Mouse (Mus musculus) ovary, postnatal 10 days (tissue): ENCODE results near the gene Hmgb1.
"Not testable (repeated sequence)": the region's sequence is repeated elsewhere in the genome, so short reads cannot be mapped to it uniquely, and the experiment has no call there.

Source experiments
- DNase-seq: peaks from one replicate; pipeline ENCODE4 v3.0.0; 2022; ENCODE audit warnings: low spot score

Hmgb1 gene

DNA sequence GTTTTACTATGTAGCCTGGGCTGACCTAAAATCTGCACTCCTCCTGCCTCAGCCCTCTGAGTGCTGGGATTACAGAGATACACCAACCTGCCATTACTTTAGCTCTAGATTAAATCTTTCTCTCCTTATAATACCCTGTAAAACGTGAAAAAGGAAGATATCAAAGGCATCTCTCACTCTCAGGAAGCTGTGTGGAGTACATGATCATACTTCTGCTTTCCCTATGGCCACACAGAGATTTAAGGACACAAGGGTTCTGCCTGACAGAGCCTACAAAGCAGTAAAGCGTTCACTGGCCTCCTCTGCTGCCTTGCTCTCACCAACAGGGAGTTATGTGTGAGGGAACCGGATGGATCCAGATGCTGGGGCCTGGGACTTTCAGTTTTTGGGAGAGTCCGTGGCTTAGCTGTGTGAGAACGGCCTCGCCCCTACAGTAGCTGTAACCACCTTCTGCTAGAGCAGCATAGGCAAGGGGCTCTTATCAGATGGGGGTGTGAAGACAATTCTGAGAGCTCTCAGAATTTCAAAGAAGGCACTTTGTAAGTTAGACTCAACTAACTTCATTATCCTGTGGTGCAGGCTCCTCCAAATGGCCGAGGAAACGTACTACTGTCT lies 36.8 kb downstream of the Hmgb1 start:
- no peak for DNase-seq

DNA sequence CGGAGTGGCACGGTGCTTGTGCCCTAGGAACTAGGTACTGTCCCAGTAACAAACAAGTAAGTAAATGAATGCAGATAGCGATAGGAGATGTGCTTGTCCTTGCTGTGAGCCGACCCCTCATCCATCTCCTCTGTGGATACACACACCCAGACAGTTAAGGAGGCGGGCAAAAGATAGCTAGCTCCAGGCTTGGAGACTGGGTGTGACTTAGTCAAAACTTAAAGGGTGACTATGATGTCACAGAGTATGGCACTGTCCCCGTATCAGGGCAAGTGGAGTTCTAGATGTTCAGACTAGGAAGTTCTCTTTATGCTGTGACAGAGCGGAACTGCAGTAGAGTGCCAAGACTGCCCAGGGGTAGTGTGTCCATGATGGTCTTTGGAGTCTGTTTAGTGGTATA lies 37.6 kb downstream of the Hmgb1 start:
- DNase-seq = no peak

DNA sequence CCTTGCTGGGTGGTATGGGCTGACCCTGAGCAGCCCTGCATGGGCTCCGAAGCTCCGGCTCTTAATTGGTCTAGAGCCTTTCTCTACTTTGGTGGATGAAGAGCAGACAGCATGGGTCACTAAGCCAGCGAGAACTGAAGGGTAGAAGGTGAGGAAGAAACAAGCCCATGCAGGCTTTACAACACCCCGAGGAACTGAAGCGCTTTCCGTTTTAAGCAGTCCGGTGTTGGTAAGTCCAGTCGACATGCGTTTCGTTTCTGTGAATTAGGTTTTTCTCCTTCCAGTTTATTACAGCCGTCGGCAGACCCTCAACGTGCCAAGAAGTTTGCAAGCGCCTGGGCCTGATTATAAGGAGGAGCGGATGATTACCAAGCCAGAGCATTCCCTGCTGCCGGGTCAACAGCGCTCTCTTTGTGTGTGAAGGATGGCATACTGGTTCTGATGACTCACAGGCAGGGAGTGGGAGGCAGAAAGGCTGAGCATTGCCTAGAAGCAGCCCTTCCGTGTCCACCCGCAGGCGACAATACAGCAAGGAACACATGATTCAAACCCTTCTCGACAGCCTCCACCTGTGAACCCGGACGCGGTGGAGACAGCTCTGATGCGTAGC lies 40.4 kb downstream of the Hmgb1 start:
- DNase-seq = no peak

DNA sequence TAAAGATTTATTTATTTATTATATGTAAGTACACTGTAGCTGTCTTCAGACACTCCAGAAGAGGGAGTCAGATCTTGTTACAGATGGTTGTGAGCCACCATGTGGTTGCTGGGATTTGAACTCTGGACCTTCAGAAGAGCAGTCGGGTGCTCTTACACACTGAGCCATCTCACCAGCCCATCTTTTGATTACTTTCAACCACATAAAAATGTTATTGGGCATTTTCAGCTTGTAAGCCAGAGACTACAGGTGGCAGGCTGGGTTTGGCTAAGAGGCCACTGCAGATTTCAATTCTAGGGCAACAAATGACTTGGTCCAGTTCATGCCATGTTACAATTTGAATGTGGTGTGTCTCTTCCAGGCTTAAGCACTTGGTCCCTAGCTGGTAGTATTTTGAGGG lies 43.1 kb downstream of the Hmgb1 start:
- DNase-seq = not testable (repeated sequence)

DNA sequence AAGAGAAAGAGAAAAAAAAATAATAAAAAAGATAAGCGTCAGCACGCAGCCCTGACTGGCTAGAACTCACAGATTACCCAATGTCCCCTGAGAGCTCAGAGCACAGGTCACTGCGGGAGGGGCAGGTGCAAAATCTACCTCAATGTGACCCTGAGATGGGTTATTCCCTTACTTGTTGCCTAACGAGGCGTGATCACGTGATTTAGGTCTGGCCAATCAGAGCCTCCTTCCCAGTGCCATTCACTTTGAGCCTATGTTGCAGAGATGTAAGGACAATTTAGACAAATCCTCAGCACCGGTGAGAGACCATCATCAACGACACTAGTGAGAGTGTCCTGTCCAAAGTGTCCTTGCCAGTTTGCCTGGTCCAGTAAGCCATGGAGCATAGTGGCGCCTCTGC lies 44.0 kb downstream of the Hmgb1 start:
- no peak for DNase-seq

DNA sequence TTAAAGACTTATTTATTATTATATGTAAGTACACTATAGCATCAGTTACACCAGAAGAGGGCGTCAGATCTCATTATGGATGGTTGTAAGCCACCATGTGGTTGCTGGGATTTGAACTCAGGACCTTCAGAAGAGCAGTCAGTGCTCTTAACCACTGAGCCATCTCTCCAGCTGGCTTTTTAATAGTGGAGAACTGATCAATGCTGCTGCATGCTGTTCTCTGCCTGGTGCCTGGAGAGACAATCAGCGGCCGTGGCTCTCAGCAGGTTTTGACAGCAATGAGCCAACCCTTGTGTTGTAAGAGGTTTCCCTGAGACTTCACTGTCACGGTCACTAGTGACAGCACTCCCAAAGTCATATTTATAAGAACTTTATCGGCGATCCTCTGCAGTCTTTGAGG lies 46.2 kb downstream of the Hmgb1 start:
- DNase-seq = not testable (repeated sequence)

DNA sequence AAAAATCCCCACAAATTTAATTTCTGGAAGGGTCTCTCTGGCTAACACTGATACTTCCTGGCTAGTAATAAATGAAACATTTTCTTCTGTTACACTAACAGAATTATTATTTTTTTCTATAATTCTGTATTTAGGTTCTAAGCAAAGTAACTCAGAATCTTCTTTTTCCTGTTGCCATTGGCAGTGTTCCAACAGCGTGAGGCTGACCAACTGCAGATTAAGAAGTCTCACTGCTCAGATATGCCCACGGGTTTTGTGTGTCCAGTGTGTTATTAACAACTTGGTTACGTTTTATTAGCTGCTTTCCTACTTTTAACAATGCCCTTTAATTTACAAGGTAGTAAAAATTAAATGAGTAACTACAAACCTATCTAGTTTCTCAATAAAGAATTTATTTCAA lies 46.8 kb downstream of the Hmgb1 start:
- DNase-seq = no peak

DNA sequence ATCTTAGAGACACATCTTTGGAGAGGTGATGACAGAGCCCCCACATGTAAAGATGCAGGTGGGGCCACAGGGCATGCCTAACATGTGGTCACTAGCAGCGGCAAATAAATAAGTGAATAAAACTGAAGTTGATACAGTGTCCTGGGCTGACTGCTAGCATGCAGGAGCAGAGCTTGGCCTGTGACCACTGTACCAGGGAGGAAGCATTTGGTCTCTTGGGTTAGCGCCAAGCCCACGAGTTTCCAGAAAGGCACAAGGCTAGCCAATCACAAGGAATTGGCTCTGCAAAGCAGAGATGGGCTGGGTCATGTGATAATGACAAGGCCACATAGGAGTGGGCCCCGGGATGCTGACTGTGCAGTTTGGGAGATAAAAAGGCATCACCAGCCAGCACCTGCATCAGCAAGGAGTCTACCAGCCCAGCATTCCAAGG lies 47.3 kb downstream of the Hmgb1 start:
- no peak for DNase-seq

DNA sequence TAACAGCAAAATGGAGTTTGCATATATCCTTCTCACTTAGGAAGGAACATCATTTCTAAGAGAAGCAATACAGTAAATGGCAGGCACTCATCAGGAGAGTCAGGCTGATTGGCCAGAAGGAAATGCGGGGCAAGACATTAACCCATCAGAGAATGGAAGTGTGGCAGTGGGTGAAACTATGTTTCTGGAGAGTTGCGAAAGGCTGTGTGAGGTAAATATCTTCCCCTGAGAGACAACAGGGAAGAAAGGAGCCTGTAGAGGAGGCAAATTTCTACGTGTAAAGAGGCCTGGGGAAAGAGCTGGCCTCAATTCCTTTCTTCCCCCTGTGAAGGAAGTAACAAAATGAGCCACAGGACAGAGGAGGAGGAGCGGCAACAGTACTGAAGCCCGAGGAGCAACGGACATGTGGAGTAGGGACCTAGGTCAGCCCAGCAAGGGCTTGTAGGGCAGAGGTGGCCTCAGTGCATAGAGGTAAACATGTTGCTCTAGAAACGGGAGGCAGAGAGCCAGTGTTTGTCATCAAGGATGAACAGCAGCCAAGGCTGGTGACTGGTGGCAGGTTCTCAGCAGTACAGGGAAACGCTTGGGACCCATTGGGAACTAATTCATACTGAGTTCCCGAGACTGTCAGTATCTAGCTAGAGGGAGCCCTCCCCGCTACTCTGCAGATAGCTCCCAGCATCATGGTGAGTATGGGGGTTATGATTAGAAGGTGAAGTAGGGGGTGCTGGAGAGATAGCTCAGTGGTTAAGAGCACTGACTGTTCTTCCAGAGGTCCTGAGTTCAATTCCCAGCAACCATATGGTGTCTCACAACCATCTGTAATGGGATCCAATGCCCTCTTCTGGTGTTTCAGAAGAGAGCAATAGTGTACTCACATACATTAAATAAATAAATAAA lies 48.6 kb downstream of the Hmgb1 start:
- DNase-seq = no peak

DNA sequence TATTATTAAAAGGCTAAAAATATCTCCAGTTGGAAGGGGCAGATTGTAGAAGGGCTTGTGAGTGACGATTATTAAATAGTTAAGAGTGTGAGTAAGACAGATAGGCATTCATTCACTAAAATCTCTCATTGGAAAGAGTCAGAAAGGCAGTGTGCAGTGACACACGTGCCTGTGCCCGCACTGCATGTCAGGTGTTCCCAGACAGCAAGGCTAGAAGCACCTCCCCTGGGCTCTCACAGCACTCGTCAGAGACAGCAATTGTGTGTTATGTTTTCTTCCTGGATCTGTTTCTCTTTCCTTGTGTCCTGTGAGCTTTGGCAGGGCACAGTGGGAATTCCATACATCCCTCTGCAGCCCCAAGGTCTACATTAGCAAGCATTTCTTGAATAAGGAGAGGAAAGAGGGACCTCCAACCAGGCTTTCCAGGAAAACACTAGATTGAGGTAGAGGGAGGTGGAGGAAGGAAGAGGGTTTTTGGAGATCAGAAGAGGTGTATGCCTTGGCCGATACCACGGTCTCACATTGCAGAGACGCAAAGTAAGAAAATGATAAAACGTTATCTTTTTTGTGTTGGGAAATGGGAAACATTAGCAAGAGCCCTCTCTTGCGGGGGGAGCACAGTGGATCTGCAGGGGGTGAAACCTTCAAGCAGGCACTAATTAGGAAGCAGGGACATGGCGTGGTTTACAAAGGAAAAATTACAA lies 49.4 kb downstream of the Hmgb1 start:
- no peak for DNase-seq

DNA sequence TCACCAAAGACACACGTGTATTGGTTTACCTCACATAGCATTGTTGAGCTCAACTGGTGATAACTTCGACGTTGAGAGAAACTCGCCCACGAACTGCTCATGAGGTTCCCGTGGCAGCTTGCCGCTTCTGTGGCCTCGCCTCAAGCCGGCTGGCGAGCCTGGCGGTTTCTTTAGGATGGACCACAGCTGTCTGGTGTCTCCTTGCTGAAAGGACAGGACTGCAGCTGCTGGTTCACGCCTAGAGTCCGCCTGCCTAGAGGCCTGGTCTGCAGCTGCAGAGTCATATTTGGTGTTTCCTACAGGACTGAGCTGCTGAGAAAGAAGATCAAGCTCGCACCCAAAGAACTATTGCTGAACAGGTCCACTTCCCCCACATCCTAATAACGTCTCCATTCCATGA lies 55.8 kb downstream of the Hmgb1 start:
- DNase-seq = no peak

DNA sequence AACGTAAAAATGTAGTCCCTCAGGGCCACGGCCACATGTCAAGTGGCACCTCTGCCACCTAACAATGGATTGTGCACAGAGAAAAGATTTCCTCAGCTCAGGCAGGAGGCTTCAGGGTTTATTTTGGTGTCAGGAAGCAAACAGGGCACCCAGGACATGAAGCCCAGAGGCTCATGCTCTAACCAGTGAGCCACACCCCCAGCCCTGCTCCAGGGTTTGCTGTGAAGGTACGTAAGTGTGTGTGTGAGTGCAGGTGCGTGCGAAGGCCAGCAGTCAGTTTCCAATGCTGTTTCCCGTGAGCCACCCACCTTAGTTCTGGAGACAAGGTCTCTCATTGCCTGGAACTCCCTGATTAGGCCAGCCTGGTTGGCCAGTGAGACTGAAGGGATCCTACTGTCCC lies 60.5 kb downstream of the Hmgb1 start:
- DNase-seq = no peak

DNA sequence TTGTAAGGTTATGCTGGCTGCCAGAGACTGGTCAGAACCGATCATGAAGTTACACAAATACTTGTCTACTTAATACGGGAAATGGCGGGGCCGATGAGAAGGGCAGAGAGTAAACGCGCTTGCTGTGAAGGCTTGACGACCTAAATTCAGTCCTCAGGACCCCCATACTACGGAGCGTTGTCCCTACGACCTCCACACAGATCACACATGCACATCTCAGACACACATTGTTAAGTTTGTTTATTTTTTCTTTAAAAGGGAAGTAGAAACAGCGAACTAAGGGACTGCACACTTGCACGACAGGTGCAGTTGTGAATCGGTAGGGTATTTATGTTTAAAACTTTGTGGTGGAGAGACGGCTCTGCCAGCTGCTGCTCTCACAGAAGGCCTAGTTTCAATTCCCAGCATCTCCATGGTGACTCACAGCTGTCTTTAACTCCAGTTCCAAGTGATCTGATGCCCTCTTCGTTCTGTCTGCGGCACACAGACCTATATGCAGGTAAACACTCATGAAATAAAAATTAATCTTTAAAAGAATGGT lies 64.9 kb downstream of the Hmgb1 start:
- no peak for DNase-seq

DNA sequence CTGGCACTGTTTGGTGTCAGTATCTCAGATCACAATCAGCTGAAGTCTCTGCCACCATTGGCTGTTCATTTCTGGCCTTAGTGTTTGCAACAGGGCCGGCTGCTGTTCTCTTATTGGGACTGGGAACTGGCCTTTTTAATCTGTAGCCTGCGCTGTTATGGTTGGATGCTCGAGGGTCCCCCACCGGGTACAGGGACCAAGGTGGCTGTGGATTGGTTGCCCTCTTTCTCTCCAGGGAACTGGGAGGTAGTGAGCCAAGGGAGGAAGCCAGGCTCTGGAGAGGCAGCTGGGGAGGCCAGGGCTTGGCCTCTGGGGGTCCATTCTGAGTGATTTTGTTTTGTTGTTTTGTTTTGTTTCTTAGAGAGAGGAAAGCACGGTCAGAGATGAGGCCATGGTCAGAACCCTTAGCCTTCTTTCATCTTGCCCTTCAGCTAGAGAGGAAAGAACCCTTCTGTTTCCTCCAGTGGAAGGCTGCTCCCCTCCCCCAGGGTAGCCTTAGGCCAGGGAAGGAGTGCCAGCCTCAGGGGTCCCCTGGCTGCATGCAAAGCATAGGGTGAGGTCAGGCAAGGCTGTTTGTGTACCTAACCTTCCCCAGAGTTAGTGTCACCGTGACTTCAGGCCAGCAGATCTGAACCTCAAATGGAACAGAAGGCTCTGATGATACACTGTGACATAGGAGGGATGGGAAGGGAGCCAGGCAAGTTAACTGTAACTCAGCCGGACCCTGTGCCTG lies 66.3 kb downstream of the Hmgb1 start:
- no peak for DNase-seq

DNA sequence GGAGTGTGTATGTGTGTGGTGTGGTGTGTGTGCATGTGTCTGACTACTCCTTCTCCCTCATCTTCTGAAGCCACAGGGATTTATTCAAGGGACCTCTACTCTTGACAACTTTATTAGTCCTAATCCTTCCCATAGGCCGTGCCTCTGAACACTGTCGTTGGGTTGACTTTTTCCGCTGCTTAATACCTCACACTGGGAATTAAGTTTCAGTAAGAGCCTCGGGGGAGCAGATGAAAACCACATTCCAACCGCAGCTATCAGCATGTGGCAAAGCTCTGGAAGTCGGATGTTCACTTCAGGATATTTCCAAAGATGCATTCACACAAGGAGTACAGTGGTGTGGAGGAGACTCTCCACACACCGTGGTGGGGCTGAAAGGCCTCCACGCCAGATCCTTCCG lies 69.7 kb downstream of the Hmgb1 start:
- no peak for DNase-seq

DNA sequence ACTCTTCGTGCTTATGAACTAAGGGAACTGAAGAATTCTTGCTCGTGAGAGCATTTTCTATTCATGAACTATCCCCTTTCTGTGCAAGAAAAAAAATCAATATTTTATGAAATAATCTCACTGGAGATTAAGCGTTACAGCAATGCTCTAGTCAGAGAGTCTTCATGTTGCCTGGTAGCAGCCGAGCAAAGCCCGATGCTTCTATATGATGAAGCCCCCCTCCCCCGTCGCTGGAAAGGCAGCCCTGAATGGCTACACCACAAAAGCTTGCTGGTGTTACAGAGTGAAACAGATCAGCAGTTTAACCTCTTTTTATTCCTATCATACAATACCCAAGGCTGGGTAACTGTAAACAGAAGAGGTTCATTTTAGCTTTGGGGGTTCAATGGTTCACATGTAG lies 70.3 kb downstream of the Hmgb1 start:
- DNase-seq = no peak

DNA sequence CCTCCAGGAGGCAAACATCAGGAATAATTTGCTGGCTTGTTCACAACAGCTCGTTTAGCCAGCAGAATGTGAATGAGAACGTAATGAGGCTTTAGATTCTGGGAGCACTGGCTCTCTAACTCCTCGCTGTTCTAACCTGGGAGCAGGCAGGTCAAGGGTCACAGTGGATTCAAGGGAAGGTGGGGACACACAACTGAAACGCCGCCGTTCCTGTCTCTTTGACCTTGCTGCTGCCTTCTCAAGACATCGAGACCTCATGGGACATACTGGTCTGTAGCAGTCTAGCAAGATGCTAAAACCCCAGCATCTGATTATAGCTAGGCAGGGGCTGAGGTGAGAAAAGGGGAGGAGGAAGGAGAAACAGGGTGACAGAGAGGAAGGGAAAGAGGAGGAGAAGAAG lies 70.8 kb downstream of the Hmgb1 start:
- no peak for DNase-seq

DNA sequence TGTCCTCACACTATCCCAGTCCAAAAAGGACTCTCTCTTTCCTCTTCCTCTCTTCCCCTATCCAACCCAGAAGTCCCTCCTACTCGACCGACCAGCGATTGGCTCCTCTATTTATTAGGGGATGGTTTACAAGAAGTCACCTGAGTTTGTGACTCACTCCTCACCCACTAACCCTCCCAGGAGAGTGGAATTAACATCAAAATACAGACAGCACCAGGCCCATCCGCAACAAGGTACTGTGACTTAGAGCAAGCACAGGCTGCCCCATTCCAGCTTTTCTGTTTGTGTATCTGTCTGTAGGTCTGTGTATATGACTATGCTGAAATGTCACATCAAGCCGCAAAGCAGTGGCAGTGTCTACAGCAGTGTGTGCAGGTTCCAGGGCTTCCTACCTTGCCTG lies 71.7 kb downstream of the Hmgb1 start:
- no peak for DNase-seq

DNA sequence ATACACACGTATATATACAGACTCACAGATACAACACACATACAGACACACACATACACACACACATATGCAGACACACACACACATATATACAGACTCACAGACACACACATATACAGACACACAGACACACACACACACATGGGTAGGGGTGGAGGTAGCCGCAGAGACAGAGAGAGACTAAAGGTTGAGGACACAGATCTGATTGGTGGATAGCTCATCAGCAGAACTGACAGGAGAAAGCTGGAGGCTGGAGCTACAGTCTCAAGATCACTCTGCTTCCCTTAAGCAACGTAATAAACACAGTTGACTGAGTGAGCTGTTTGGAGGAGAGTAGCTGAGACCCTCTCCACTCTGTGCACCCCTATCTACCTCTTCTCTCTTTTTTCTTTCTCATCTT lies 75.1 kb downstream of the Hmgb1 start:
- no peak for DNase-seq

DNA sequence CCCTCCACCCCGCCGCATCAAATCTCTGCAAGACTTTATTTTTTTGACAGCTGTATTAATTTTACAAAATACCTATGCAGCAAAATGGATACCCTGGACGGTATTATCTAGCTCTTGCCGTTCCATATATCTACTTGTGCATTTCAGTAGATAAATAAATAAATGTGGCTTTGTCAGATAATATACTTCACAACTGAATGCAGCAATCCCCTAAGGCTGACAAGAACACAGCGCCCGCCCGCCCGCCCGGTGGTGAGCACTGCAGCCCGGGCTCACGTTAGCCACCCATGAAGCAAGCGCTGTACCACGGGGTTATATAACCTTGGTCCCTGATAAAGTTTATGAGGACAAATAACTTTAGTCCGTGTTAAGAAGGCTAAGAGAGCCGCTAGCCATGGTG lies 76.1 kb downstream of the Hmgb1 start:
- DNase-seq = no peak

DNA sequence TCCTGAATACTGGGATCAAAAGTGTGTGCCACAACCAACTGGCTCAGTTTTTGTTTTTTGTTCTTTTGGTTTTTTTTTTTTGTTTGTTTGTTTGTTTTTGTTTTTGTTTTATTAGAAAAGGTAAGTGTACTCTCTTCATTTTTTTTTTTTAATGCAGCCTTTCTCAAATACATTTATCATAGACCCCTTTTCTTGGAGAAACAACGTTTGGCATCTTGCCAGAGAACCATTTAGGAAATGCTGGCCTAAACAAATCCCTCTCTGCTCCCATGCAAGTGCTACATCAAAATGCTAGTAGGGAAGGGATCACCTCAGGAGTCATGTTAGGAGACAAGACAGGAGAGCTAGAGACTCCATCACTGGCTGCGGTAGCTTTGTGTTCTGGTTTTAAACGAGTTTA lies 76.7 kb downstream of the Hmgb1 start:
- no peak for DNase-seq
